Mouse (Mus musculus): ENCODE measurements at regions not wholly inside any gene's neighbourhood (a gene's known extent, or its start where the extent isn't known, plus 50 kb on each side); places are given as distances from the start of the nearest gene placed in this dataset.

- no peaks in the 10 kb centered on the region for H3K27me3 ChIP-seq (ENCODE audit: insufficient read depth, low read length)
- no peaks in the 10 kb centered on the region for H3K9me3 ChIP-seq (replicated peaks; ENCODE audit: low read length)
- H3K4me3 ChIP-seq (replicated peaks; ENCODE audit: low read depth, low read length) = no peak overlapping the region
- H3K9ac ChIP-seq (ENCODE audit: low read depth, low read length) = no peak overlapping the region
- no peak overlapping the region for H3K4me2 ChIP-seq (ENCODE audit: low read length)
- ATAC-seq (replicated peaks; ENCODE audit: low FRiP score, low read depth) (no peak), DNase-seq (ENCODE audit: low spot score) (no peak)
- H3K27ac ChIP-seq = no peak overlapping the region
- no peak for TF ChIP-seq CTCF (IDR thresholded peaks at IDR 0.05; ENCODE audit: low read depth)
- H3K36me3 ChIP-seq (ENCODE audit: insufficient read depth, low read length) = no peaks in the 10 kb centered on the region
- H3K4me1 ChIP-seq (replicated peaks; ENCODE audit: insufficient read depth, low read length) = no peaks in the 10 kb centered on the region
- WGBS = 75% methylated on average over 3 of the region's 3 CpGs
These were observed 306.8 kb downstream of the S1pr1 start for GRCm38 (mm10) chr3:115407946-115408642.

DNA sequence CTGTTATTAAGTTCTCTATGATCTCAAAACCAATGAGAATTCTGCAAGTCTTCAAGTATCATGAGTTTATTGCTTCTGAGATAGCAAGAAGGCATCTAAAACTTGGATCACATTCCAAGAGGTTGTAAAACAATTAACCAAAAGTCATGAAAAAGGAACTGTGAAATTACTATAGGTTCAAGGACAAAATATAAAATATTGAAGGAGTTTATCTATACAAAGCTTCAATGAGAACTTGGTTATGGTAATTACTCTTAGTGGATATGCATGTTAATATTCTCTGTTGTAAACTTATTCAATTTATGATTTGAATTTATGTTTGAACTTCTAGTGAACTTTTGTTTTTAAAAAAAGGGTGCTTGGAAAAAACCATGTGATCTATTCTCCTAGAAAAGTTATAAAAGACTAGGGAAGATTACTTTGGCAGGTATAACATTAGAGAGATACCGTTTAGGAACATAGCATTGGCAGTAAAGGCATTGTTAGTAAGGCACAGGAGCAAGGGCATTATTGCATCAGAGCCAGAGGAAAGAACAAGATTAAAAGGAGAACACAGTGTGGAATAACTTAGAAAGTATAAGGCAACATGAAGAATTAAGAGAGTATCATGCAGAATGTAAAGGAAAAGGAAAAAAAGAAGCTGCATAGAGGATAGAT, 311.4 kb downstream of the S1pr1 start:
- WGBS = 67% methylated on average over 1 of the region's 1 CpGs

DNA sequence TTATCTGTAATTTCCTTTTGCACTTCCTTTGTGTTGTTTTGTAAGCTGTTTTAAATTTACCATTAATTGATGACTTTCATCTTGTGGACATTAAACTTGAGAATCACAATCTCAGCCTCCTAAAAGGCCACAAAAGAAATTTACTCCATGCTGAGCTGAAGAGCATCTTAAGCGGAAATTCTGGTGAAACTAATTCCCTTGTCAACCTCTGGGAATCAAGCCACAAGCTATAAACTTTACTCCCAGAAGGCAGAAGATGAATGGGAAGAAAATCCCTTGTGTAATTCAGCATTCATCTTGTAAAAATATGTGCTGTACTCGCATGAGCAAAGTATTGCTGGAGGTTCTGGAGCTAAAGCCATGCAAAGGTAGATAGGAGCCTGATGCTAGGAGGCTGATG, 350.0 kb downstream of the S1pr1 start:
- H3K4me2 ChIP-seq (ENCODE audit: low read length) = no peak overlapping the region
- no peak for TF ChIP-seq CTCF (IDR thresholded peaks at IDR 0.05; ENCODE audit: low read depth)
- H3K4me3 ChIP-seq (replicated peaks; ENCODE audit: low read depth, low read length) = no peak overlapping the region
- H3K27ac ChIP-seq = no peak overlapping the region
- no peaks in the 10 kb centered on the region for H3K27me3 ChIP-seq (ENCODE audit: insufficient read depth, low read length)
- H3K4me1 ChIP-seq (replicated peaks; ENCODE audit: insufficient read depth, low read length) = no peaks in the 10 kb centered on the region
- ATAC-seq (replicated peaks; ENCODE audit: low FRiP score, low read depth) (no peak), DNase-seq (ENCODE audit: low spot score) (peak; percentile 87)
- H3K9ac ChIP-seq (ENCODE audit: low read depth, low read length) = no peak overlapping the region
- 51% methylated on average over 2 of the region's 2 CpGs for WGBS
- no peaks in the 10 kb centered on the region for H3K36me3 ChIP-seq (ENCODE audit: insufficient read depth, low read length)
- H3K9me3 ChIP-seq (replicated peaks; ENCODE audit: low read length) = no peaks in the 10 kb centered on the region

More for the DNA sequence above, 311.4 kb downstream of the S1pr1 start:
- Histone ChIP-seq H3K4me1 (replicated peaks; ENCODE audit: insufficient read depth, low read length) (no peaks in the 10 kb centered on the region), H3K4me3 (replicated peaks; ENCODE audit: low read depth, low read length) (no peak overlapping the region), H3K27me3 (ENCODE audit: insufficient read depth, low read length) (no peaks in the 10 kb centered on the region), H3K27ac (no peak overlapping the region), H3K36me3 (ENCODE audit: insufficient read depth, low read length) (no peaks in the 10 kb centered on the region), H3K4me2 (ENCODE audit: low read length) (no peak overlapping the region), H3K9ac (ENCODE audit: low read depth, low read length) (no peak overlapping the region), H3K9me3 (replicated peaks; ENCODE audit: low read length) (no peaks in the 10 kb centered on the region)
- no peak for DNase-seq (ENCODE audit: low spot score)
- no peak for TF ChIP-seq CTCF (IDR thresholded peaks at IDR 0.05; ENCODE audit: low read depth)
- no peak for ATAC-seq (replicated peaks; ENCODE audit: low FRiP score, low read depth)

Data from kidney, postnatal 0 days (tissue).